Mouse (Mus musculus) G1E (cell line): ENCODE data around the gene Blm.
"Not testable (repeated sequence)": the region's sequence is repeated elsewhere in the genome, so short reads cannot be mapped to it uniquely, and the experiment has no call there.

Experiments
- CTCF ChIP-seq: IDR thresholded peaks from 2 replicates; pipeline ENCODE4 v1.5.1; 2012; ENCODE audit warnings: low read depth, low read length, inconsistent platforms, mixed read lengths
- GATA2 ChIP-seq: IDR thresholded peaks from 2 replicates; pipeline ENCODE4 v1.6.1; 2012; ENCODE audit warnings: low read depth, low read length, inconsistent platforms, borderline replicate concordance
- POLR2AphosphoS5 ChIP-seq: IDR thresholded peaks from 2 replicates; pipeline ENCODE4 v1.6.1; 2012; ENCODE audit warnings: low read depth, low read length, inconsistent platforms; ENCODE audit not compliant: insufficient replicate concordance
- TAL1 ChIP-seq: conservative IDR thresholded peaks from 2 replicates; pipeline ENCODE4 v1.6.1; 2012; ENCODE audit warnings: low read depth, low read length, inconsistent platforms, mixed read lengths

DNA sequence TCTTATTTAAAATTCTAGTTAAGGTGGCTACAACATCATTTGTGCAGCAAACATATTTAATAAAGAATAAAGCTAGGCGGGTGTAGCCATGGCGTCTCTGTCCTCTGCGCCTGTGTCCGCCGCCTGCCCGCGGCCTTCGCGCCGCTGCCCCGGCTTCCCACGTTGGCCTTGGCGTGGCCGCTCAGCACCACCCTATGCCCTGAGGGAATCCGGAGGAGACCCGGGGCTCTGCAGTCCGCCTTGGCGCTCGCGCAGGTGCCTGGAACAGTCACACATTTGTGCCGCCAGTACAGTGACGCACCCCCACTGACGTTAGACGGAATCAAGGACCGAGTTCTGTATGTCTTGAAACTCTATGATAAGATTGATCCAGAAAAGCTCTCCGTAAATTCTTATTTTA is 27.2 kb downstream of the Blm start:
- TF ChIP-seq CTCF, TAL1, POLR2AphosphoS5, GATA2: not testable (repeated sequence)
